Mouse (Mus musculus): ENCODE measurements around the gene Zfp984. TPM values are rescaled to one million over a fixed set of nuclear protein-coding genes. Genes with fewer than 3 reads are reported as not detected.
"Not testable (repeated sequence)": the region's sequence is repeated elsewhere in the genome, so short reads cannot be mapped to it uniquely, and the experiment has no call there.

Zfp984 gene
- 0.07 TPM in 1 of 2 replicates, not detected in the other for polyA plus RNA-seq (2012; ENCODE audit: insufficient read depth, low replicate concordance)

DNA sequence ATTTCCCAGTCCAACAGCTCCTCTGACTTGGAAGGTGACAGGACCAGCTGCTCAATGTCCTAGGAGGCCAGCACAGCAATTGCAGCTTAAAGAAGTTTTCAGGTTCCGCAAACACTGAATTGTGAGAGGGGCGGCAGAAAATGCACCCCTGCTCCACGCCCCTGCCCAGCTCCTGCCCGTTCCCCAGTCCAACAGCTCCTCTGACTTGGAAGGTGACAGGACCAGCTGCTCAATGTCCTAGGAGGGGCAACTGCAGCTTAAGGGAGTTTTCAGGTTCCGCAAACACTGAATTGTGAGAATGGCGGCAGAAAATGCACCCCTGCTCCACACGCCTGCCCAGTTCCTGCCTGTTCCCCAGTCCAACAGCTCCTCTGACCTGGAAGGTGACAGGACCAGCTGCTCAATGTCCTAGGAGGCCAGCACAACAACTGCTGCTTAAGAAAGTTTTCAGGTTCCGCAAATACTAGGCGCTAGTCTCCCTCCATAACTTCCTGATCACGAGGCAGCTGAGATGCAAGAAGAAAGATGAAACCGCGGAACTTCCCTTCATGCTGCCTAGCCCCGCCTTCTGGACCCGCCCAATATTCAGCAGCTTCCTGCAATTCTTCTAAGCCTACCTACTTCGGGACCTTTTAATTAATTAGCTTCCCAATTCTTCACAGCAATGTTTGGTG is at the start of gene Zfp984:
TSS of gene Zfp984 (minus strand) at position 497 of the 674 bp plus-strand sequence.
- H3K4me1 ChIP-seq; H3K9me3 ChIP-seq; H3K27me3 ChIP-seq (replicated peaks); H3K36me3 ChIP-seq (replicated peaks; ENCODE audit: low read length): not testable (repeated sequence)
- peak within 1 kb of the TSS; percentile 89 for H3K4me3 ChIP-seq (replicated peaks)

DNA sequence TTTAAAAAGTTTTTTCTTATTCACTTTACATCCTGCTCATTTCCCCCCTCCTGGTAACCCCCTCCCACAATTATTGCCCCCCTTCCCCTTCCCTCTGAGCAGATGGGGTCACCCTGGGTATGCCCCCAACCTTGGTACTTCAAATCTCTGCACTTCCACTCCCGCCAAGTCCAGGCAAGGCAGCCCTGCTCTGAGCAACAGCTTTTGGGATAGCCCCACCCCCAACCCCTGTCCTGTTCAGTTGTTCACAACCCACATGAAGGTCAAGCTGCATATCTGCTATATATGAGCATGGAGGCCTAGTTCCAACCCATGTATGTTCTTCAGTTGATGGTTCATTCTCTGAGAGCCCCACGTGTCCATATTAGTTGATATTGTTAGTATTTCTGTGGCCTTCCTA is 41.2 kb upstream of the Zfp984 start:
- no peaks in the 10 kb centered on the region for H3K36me3 ChIP-seq (replicated peaks; ENCODE audit: low read length)
- TF ChIP-seq FLI1 (IDR thresholded peaks at IDR 0.05; ENCODE audit: low read length) (no peak), GATA1 (IDR thresholded peaks at IDR 0.05; ENCODE audit: borderline replicate concordance, low read length) (no peak)
- H3K9me3 ChIP-seq, result no peaks in the 10 kb centered on the region
- H3K27me3 ChIP-seq (replicated peaks), result no peaks in the 10 kb centered on the region
- H3K4me1 ChIP-seq, result peaks cover 24% of the 10 kb centered on the region
- no peak overlapping the region for H3K4me3 ChIP-seq (replicated peaks)

DNA sequence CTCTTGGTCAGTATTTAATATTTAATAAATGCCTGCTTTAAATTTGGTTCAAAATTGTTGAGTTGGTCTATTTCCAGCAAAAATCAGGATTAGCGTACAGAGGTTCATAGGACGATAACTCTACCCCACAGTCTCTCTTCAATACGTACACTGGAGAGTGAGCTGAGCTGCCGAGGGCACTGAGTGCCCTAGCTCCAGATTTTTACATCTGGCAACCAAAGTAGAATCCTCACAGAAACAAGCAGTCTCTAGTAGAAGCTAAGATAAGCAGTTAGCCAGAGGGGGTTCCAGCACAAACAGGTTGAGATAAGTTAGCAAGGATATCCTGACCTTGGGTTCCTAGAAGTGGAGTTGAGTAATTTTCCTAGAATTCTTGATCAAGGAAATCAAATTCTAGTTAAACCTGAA is 39.0 kb upstream of the Zfp984 start:
- peaks cover 24% of the 10 kb centered on the region for H3K4me1 ChIP-seq
- TF ChIP-seq GATA1 (IDR thresholded peaks at IDR 0.05; ENCODE audit: borderline replicate concordance, low read length) (no peak), FLI1 (IDR thresholded peaks at IDR 0.05; ENCODE audit: low read length) (no peak)
- H3K27me3 ChIP-seq (replicated peaks), result no peaks in the 10 kb centered on the region
- H3K36me3 ChIP-seq (replicated peaks; ENCODE audit: low read length), result peaks cover 9% of the 10 kb centered on the region
- no peaks in the 10 kb centered on the region for H3K9me3 ChIP-seq
- H3K4me3 ChIP-seq (replicated peaks), result peak overlapping the region; percentile 96

DNA sequence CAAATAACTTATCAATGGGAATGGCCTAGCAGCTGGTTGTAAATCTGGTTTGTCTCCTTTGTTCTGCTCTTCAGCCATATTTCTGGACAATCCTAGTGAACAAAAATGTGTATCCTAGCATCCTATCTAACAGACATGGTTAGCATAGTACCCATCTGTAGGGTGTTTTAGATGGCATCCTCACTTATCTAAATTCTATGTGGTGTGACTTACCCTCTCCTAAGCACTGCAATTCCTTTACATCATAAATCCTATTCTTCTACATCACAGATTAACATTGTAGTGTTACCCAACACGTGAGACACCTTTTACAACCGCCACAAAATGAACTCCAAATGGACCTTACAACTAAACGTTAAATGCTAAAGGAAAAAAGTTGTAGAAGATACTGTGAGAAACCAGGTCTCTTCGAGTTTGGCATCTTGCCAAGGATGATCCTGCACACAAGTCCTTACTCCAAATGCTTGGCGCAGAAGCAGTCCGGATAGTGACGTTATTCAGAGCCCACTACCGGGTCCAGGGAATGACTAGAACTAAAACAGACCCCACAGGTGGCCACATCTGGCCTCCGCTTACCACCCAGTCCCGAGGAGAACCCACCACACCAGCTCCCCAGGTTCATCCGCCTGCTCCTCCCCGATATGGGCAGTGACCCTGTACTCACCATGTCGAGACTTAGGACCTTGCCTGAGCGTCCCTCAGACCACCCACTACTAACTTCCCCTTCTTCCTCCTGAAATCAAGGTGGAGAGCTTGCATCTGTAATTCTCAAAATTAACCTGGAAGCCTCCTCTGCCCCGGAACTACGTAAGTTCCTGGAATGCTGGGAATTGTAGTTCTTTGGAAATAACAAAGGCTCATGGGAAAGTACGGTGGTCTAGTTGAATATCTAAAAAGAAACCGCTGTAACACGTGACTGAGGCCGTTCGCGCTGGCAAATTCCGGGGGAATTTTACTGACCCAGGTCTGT is 38.3 kb upstream of the Zfp984 start, which contains the start of gene Zfp933:
TSS of gene Zfp933 (minus strand) at position 753 of the 970 bp plus-strand sequence.
- H3K4me3 ChIP-seq (replicated peaks), result peak within 1 kb of the TSS; percentile 96
- H3K27me3 ChIP-seq (replicated peaks), result no peaks in the 10 kb centered on the region
- H3K4me1 ChIP-seq, result peaks cover 30% of the 10 kb centered on the region
- no peaks in the 10 kb centered on the region for H3K9me3 ChIP-seq
- H3K36me3 ChIP-seq (replicated peaks; ENCODE audit: low read length), result peaks cover 16% of the 10 kb centered on the region
- no peak for TF ChIP-seq FLI1 (IDR thresholded peaks at IDR 0.05; ENCODE audit: low read length)
- TF ChIP-seq GATA1 (IDR thresholded peaks at IDR 0.05; ENCODE audit: borderline replicate concordance, low read length), result no peak

DNA sequence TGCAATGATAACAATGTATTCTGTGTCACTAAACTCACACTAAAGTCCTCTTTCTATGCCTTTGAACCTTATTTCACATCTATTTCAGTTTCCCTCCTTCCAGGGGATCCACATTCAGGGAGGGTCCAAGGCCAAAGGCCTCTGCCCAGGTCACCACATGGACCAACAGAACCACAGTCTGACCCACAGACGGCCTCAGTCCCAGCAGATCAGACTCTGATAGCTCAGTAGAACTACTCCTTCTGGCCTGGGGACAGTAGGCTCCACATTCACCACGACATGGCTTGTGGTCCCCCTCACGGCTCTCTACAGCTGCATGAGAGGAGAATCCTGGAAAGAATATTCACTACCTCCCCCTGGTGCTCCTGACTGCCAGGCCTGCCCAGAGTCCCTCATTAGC is 33.3 kb upstream of the Zfp984 start:
- no peak for TF ChIP-seq FLI1 (IDR thresholded peaks at IDR 0.05; ENCODE audit: low read length)
- no peak for TF ChIP-seq GATA1 (IDR thresholded peaks at IDR 0.05; ENCODE audit: borderline replicate concordance, low read length)
- Histone ChIP-seq H3K4me3 (replicated peaks) (no peak overlapping the region), H3K4me1 (peaks cover 15% of the 10 kb centered on the region; the same call in 1 of the 2 replicates), H3K9me3 (no peaks in the 10 kb centered on the region), H3K36me3 (replicated peaks; ENCODE audit: low read length) (peaks cover 37% of the 10 kb centered on the region), H3K27me3 (replicated peaks) (no peaks in the 10 kb centered on the region)

DNA sequence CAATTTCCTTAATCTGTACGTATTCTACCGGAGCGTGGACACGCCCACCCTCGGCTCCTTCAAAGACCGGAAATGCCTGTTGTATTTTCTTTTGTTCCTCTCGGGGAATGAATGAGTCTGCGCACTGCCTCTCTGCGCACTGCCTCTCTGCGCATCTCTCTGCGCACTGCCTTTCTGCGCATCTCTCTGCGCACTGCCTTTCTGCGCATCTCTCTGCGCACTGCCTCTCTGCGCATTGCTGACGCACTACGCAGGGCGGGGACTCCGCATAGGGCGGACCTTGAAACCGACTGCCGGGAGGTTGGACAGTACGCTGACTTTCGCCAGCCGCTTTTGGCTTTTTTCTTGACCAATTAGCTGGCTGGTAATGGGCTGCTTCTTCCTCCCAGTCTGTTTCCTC is 29.7 kb upstream of the Zfp984 start:
- H3K4me1 ChIP-seq; H3K4me3 ChIP-seq (replicated peaks); H3K27me3 ChIP-seq (replicated peaks); H3K9me3 ChIP-seq: not testable (repeated sequence)
- peaks cover 33% of the 10 kb centered on the region for H3K36me3 ChIP-seq (replicated peaks; ENCODE audit: low read length)

DNA sequence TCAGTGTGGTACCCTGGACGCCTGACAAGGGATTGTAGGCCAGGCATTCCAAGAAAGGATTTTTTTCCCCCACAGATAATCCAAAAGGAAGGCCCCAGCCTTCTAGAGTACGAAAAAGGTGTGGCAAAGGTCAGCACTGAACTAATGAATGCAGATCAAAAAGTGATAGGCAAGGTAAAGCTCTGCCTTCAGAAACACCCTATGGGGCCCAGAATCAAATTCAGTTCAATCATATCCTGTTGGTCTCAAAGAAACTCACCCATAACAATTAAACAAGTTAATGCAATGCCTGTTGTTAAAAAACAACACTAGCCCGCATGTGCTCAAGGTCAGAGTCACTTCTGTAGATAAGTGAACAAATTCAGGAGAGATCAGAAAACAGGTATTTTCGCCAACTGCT is 14.8 kb upstream of the Zfp984 start:
- Histone ChIP-seq H3K4me3 (replicated peaks) (no peak overlapping the region), H3K36me3 (replicated peaks; ENCODE audit: low read length) (peaks cover 64% of the 10 kb centered on the region)

DNA sequence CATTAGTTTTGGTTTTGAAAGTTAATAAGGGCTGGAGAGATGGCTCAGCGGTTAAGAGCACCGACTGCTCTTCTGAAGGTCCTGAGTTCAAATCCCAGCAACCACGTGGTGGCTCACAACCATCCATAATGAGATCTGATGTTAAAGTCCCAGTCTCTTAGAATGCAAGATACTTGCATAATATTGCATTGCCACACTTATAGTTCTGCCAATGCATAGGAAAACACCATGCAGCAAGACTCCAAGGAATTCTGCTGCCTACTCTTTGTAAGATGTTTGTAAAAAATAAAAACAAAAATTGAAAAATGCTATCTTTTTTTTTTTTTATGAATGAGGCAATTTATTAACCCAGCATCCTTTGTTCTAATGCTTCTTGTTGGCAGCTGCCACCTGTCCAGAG is 11.8 kb upstream of the Zfp984 start:
- not testable (repeated sequence) for H3K4me1 ChIP-seq; H3K4me3 ChIP-seq (replicated peaks); H3K27me3 ChIP-seq (replicated peaks)
- Histone ChIP-seq H3K9me3 (peaks cover 56% of the 10 kb centered on the region), H3K36me3 (replicated peaks; ENCODE audit: low read length) (peaks cover 35% of the 10 kb centered on the region)

More for the DNA sequence above, 14.8 kb upstream of the Zfp984 start:
- no peaks in the 10 kb centered on the region for H3K27me3 ChIP-seq (replicated peaks)
- H3K9me3 ChIP-seq, result peaks cover 61% of the 10 kb centered on the region
- H3K4me1 ChIP-seq, result no peaks in the 10 kb centered on the region
- TF ChIP-seq FLI1 (IDR thresholded peaks at IDR 0.05; ENCODE audit: low read length) (no peak), GATA1 (IDR thresholded peaks at IDR 0.05; ENCODE audit: borderline replicate concordance, low read length) (no peak)

DNA sequence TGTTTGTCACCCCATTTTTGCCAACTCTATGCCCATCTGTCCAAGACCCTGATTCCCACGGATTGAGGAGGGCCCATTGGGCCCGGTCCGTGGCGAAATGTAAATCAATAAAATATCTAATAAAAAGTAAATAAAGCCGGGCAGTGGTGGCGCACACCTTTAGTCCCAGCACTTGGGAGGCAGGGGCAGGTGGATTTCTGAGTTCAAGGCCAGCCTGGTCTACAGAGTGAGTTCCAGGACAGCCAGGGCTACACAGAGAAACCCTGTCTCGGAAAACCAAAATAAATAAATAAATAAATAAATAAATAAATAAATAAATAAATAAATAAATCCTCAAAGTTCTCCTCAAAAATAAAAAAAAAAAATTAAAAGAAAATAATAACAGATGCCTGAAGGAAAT is 10.1 kb upstream of the Zfp984 start:
- Histone ChIP-seq H3K36me3 (replicated peaks; ENCODE audit: low read length) (peaks cover 20% of the 10 kb centered on the region), H3K9me3 (peaks cover 41% of the 10 kb centered on the region)
- not testable (repeated sequence) for H3K4me1 ChIP-seq; H3K27me3 ChIP-seq (replicated peaks); H3K4me3 ChIP-seq (replicated peaks)

DNA sequence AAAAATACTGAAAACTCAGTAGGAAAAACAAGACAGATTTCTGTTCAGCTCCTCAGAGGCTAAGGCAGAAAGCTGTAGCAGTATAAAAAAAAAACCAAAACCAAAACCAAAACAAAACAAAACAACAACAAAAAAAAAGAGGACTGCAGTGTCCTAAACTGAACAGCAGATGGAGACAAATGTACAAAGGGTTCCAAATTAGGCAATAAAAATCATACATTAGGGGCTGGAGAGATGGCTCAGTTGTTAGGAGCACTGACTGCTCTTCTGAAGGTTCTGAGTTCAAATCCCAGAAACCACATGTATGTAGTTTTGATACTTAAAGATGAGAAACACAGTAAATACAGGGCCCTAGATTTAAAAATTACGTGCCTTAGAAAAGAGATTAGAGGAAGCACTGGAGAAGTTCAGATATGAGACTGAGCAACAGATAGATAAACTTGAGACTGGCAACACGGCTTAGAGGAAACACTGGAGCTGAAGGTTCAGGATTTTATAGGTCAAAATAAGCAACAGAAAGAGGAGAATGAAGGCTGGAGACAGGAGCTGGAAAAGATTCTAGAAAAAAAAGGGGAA is 5.1 kb upstream of the Zfp984 start:
- peaks cover 3% of the 10 kb centered on the region; the same call in 1 of the 2 replicates for H3K9me3 ChIP-seq
- H3K4me1 ChIP-seq, result peaks cover 4% of the 10 kb centered on the region; the same call in 1 of the 2 replicates
- TF ChIP-seq FLI1 (IDR thresholded peaks at IDR 0.05; ENCODE audit: low read length), result no peak
- no peak for TF ChIP-seq GATA1 (IDR thresholded peaks at IDR 0.05; ENCODE audit: borderline replicate concordance, low read length)
- no peaks in the 10 kb centered on the region for H3K36me3 ChIP-seq (replicated peaks; ENCODE audit: low read length)
- no peaks in the 10 kb centered on the region for H3K27me3 ChIP-seq (replicated peaks)
- H3K4me3 ChIP-seq (replicated peaks), result no peak overlapping the region

Measured in megakaryocyte, embryonic 14.5 days (primary cell).